Mouse (Mus musculus): ENCODE measurements around the gene Enah. TPM values are rescaled to one million over a fixed set of nuclear protein-coding genes. Genes with fewer than 3 reads are reported as not detected.
A peak's percentile ranks its signal among the peaks of the same experiment; 100 is the strongest.

The Enah gene
- total RNA-seq (2021), result 69.3 and 79.2 TPM in 2 replicates
- long read RNA-seq, experiment 1, full-length matches to known transcripts, result 2 of 11 reads
- long read RNA-seq, experiment 1, partial matches to known transcripts, result 2 of 11 reads
- long read RNA-seq, experiment 1, other reads (novel, unspliced or antisense), result 7 of 11 reads
- long read RNA-seq, experiment 2, full-length matches to known transcripts, result 2 of 12 reads
- long read RNA-seq, experiment 2, partial matches to known transcripts, result 1 of 12 reads
- long read RNA-seq, experiment 2, other reads (novel, unspliced or antisense), result 9 of 12 reads

- DNase-seq, result peak; percentile 84
Measured at GRCm38 (mm10) chr1:182019926-182020801, at the start of gene Enah. TSS of gene Enah (minus strand) at chr1:182019990.

GRCm38 (mm10) chr1:182068136-182068535, 48.3 kb upstream of the Enah start:
- no peak for DNase-seq

- peak; percentile 47 for DNase-seq
Measured at GRCm38 (mm10) chr1:182066527-182067465, 47.0 kb upstream of the Enah start.

- DNase-seq, result no peak
Measured at GRCm38 (mm10) chr1:182063716-182064115, 43.9 kb upstream of the Enah start.

GRCm38 (mm10) chr1:182062801-182063200, 43.0 kb upstream of the Enah start:
- no peak for DNase-seq

- DNase-seq, result no peak
Measured at GRCm38 (mm10) chr1:182061203-182061602, 41.4 kb upstream of the Enah start.

- no peak for DNase-seq
Measured at GRCm38 (mm10) chr1:182059806-182060205, 40.0 kb upstream of the Enah start.

- no peak for DNase-seq
Measured at GRCm38 (mm10) chr1:182057998-182058397, 38.2 kb upstream of the Enah start.

GRCm38 (mm10) chr1:182055122-182055521, 35.3 kb upstream of the Enah start:
- DNase-seq, result peak; percentile 65

- DNase-seq, result no peak
Measured at GRCm38 (mm10) chr1:182054651-182055050, 34.9 kb upstream of the Enah start.

GRCm38 (mm10) chr1:182052973-182053372, 33.2 kb upstream of the Enah start:
- DNase-seq, result no peak

GRCm38 (mm10) chr1:182052385-182052784, 32.6 kb upstream of the Enah start:
- no peak for DNase-seq

GRCm38 (mm10) chr1:182049813-182050212, 30.0 kb upstream of the Enah start:
- DNase-seq, result no peak

GRCm38 (mm10) chr1:182048101-182048500, 28.3 kb upstream of the Enah start:
- no peak for DNase-seq

- no peak for DNase-seq
Measured at GRCm38 (mm10) chr1:182047016-182047690, 27.4 kb upstream of the Enah start.

- no peak for DNase-seq
Measured at GRCm38 (mm10) chr1:182045208-182045607, 25.4 kb upstream of the Enah start.

- DNase-seq, result no peak
Measured at GRCm38 (mm10) chr1:182040538-182040937, 20.7 kb upstream of the Enah start.

GRCm38 (mm10) chr1:182031757-182032156, 12.0 kb upstream of the Enah start:
- DNase-seq, result no peak

GRCm38 (mm10) chr1:182031066-182031465, 11.3 kb upstream of the Enah start:
- no peak for DNase-seq

- no peak for DNase-seq
Measured at GRCm38 (mm10) chr1:182029989-182030649, 10.3 kb upstream of the Enah start.
